Mouse (Mus musculus) left cerebral cortex, adult 11 months (tissue): ENCODE results near the gene Spx.

Experiments
- DNase-seq: peaks from one replicate; pipeline ENCODE4 v3.0.0; 2022; ENCODE audit warnings: low spot score

The Spx gene

GRCm38 (mm10) chr6:142429072-142429471, 15.8 kb downstream of the Spx start:
- DNase-seq, result no peak

DNA sequence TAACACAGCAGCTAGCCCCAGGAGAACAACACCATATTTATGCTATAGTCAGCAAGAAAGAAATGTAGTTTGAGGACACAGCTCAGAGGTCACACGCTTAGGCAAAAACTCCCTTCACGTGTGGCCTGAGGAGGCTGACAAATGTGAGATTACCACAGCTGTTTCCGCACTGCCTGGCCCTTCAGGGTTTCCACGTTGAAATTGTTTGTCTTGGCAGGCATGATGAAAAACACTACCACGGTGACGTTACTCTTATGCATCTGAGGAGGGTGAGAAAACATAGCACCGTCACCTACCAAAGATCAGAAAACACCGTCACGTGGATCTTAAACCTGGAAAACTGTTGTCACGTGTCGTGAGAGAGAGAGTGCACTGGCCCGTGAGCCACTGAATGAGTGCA, 38.1 kb downstream of the Spx start:
- no peak for DNase-seq

DNA sequence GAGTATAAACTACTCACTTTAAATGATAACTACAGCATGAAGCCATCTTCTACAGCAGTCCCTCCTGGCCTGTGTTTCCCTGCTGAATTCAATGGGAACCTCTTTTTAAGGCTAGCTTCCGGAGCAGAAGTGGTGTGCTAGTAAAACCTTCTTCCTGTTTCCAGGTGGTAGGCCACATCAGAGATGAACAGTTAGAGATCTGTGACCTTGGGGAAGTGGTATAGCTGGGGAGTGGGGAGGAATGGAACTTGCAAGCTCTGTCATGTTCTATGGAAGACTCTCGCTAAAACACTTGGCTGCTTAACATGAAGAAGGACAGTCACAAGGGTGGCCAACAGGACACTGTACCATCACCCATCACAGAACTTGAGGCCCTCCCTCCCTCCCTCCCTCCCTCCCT, 40.1 kb downstream of the Spx start:
- DNase-seq, result no peak

DNA sequence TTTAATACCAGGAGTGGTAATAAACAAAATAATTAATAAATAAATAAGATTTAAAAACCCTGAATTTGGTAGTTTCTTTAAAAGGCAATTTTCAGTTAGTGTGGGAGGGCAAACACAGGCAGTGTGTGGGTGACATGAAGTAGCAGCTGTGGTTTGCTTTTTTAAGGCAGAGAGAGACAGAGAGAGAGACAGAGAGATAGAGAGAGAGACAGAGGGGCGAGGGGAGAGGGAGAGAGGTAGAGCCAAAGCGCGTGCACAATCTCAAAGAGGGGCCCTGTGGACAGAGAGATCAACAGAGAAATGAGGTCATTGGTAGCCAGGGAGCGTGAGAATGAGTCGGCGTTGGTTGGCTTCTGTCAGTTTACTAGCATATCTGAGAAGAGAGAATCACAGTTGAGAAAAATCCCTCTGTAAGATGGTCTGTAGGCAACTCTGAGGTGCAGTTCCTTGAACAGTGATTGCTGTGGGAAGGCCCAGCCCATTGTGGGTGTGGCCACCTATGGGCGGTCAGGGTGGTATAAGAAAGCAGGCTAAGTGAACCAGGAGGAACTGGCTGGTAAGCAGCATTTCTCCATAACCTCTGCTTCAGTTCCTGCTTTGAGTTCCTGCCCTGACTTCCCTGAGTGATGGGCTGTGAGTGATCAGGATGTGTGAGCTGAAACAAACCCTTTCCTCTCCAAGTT, 42.2 kb downstream of the Spx start:
- DNase-seq, result no peak

- DNase-seq, result no peak
Observed at GRCm38 (mm10) chr6:142458010-142458409, 44.8 kb downstream of the Spx start.

DNA sequence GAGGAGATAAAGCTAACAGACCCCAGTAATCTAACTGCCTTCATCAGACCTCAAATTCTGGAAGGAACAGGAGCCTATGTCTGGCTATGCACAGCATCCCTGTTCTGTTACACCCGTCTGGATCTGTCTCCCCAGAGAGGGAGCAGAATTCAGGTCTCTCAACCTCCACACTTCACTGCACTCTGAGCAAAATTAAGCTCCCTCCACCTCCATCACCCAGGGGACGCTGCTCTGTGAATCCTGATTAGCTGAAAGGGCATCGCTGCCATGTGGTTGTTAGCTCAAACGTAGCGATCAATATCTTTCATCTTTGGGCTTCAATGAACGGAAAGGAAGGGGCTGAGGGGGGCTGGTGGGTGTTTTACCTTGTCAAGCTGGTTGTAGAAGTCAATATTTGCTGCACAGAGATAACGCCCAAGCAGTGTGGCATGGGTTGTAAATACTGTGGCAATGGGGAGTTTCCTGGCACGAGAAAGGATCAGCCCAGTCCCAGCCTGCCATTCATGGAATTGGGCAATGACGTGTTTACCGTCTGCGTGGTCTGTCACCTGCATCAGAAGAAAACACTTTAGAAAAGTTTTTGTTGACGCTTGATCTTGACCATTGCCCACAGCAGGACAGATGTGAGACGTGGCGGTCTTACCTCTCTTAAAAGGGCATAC, 45.9 kb downstream of the Spx start:
- DNase-seq, result no peak

DNA sequence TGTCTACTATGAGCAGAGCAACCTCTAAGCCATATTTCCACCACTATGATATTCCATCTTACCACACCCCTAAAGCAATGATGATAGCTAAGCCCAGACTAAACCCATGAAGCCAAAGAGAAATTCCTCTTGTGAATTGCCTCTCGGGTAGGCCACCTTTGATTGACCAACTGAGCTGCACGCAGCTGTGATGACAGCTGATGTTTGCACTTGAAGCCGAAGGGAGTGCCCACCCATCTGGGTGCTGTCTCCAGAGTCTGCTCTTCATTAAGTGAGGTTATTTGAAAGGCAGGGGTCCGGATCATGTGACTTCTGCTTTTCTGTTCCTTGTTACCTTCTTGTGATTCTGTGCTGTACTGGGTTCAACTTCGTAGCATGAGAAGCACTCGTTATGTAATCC, 49.0 kb downstream of the Spx start:
- no peak for DNase-seq
